Mouse (Mus musculus) kidney, adult 11 months (tissue): ENCODE data around the gene Cdcp1.
A peak's percentile ranks its signal among the peaks of the same experiment; 100 is the strongest.

Experiments
- DNase-seq: peaks from one replicate; pipeline ENCODE4 v3.0.0; 2022

The Cdcp1 gene

GRCm38 (mm10) chr9:123207895-123208294 lies 7.9 kb downstream of the Cdcp1 start:
- no peak for DNase-seq

DNA sequence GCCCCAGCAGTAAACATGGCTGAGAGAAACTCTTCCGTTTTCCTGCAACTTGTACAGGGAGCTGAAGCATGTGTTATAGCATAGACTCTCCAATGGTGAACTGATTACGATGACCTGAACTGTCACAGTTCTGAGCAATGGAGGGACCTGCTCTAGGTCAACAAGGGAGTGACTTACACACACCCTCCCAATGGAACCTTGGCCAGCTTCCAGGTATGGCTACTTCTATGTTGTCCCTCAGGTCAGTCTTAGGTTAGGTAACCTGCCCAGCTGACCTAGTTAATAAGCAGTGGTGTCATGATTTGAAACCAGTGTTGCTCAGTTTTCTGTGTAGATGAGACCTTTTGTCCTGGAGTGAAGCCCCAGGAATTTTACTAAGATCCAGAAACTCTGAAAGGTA lies 8.9 kb downstream of the Cdcp1 start:
- peak; percentile 79 for DNase-seq

GRCm38 (mm10) chr9:123206526-123206925 lies 9.3 kb downstream of the Cdcp1 start:
- peak; percentile 66 for DNase-seq

GRCm38 (mm10) chr9:123200116-123200515 lies 15.7 kb downstream of the Cdcp1 start:
- DNase-seq: peak; percentile 45

GRCm38 (mm10) chr9:123188271-123188670 lies 27.6 kb downstream of the Cdcp1 start:
- no peak for DNase-seq

DNA sequence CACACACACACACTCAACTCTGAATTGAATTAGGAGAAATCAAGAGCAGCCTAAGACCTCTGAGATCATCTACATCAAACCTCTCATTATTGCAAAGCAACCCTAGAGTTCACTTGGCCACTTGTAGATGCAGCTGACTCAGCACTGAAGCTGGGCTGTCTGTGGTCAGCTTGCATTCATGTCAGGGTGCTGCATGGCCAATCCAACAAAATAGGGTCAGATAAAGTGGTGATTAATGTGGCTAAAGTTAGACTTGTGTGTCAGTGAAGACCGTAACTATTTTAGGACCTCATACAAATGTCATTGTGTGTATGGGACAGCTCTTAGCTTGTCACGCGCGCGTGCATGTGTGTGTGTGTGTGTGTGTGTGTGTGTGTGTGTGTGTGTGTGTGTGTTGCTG lies 28.2 kb downstream of the Cdcp1 start:
- no peak for DNase-seq

- no peak for DNase-seq
These were observed 29.7 kb downstream of the Cdcp1 start for GRCm38 (mm10) chr9:123186151-123186550.

DNA sequence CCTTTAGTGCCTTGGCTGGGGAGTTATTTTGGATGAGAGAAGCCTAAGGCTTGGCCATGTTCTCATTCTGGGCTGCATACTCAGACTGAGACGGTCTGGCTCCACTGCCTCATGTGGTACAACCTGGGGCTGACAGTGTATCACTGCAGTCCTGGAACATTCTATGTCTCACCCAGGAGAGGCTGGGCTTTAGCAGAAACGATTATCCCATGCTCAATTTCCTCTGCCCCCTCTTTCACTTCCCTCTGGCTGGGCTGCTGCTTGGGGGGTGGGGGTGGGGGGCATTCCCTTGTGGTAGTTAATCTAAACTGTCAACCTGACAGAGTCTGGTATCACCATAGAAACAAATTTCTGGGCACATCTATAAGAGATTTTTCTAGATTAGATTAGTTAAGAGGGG lies 30.3 kb downstream of the Cdcp1 start:
- no peak for DNase-seq

DNA sequence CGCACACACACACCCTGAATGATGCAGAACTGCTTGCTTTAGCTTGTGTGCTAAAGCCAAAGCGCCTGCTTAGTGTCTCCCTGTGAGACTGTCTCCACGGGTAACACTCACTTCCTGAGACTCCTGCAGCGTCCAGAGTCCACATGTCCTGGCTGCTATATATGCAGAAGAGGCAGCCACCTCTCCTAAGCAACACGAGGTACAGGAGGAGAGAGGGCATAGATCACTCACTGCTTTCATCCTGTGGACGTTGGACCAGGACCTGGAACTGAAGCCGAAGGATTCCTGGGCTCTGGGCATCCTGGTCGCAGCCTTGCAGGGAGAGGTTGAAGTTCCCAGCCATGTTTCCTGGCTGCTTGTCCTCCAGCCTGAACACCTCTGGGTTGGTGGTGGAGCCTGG lies 32.6 kb downstream of the Cdcp1 start:
- peak; percentile 87 for DNase-seq

DNA sequence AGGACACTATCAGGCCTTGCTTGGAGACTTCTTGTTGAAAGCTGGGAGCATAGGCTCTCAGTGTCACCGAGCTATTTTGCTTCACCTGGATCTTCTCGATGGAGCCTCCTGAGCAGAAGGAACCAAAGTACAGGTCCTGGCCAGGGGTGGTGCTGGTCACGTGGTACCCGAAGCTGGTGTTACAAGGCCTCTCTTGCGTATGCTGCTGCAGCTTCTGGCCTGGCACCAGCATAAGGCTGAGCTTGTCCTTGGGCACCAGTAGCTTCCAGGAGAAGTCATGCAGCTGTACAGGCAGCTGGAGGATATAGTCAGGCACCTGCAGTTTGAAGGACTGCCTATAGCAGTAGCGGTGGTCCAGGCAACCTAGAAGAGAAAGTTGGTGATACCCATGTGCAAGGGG lies 35.8 kb downstream of the Cdcp1 start:
- DNase-seq: peak; percentile 66

GRCm38 (mm10) chr9:123177380-123178048 lies 38.3 kb downstream of the Cdcp1 start:
- no peak for DNase-seq

DNA sequence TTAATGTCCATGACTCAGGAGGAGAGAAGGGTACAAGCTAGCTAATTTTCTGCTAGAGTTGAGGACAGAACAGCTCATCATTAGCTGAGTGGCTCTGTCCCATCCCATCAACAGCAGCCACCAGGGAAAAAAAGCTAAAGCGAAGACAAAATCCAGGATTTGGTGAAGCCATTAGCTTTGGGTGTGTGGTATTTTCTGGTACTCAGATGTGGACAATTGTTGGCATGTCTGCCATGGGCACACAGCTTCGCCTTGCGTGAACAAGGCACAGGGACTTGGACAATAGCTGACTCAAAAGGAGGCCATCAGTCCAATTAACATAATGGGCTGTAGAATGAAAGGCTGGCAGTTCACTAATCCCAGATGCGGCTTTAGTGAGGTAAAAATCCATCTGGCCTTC lies 41.5 kb downstream of the Cdcp1 start:
- no peak for DNase-seq

DNA sequence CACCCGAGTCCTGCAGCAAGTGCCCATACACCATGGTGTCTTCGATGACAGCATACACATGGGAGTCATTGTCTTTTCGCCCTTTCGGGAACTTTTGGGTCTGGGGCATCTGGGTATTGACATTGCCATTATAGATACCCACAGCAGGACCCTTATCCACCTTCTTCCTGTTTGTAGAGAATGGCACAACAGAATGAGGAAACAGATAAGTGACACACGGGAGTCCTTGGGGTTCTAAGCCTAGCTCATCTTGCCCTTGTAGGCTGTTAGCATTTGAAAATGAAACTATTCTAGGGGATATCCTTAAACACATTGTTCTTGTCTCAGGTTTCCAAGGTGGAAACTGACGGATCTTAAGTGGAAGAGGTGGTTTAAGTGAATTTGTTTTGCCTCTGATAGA lies 42.1 kb downstream of the Cdcp1 start:
- DNase-seq: no peak

- DNase-seq: peak; percentile 50
These were observed 49.9 kb downstream of the Cdcp1 start for GRCm38 (mm10) chr9:123165781-123166443.

DNA sequence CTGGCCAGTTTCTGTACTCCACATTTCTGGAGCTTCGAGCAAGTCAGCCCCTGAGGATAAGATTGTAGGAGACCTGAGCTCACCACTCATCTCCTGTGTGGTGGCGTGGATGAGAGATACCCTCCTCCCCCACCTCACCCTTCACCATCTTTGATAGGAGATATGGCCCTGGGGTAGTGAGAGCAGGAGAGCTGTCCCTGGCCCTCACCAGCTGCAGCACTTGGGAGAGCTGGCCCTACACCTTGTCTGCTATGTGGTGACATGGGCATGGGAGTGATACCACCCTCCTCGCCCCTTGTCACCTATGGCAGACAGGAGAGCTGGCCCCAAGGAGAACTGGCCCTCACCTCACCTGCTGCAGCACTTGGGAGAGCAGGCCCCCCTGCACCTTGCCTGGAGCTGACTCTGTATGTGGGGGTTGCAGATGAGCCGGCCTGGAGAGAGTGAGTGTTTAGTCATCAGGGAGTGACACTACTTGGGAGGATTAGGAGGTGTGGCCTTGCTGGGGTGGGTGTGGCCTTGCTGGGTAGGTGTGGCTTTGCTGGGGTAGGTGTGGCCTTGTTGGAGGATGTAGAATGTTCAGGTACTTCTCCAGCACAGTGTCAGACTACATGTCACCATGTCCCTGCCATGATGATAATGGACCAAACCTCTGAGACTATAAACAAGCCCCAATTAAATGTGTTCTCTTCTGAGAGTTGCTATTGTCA lies 52.7 kb downstream of the Cdcp1 start:
- no peak for DNase-seq

DNA sequence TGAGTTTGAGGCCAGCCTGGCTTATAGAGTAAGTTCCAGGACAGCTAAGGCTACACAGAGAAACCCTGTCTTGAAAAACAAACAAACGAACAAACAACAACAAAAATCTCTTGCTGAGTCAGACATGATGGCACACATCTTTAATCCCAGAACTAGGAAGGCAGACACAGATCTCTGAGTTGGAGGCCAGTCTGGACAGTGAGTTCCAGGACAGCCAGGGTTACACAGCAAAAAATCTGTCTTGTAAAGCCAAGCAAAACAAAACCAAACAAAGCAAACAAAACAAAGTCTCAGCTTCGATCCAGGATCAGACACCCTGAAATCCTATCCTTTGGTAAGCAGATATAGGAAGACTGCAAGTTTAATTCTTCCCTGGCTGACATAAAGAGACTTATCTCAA lies 54.0 kb downstream of the Cdcp1 start:
- no peak for DNase-seq

GRCm38 (mm10) chr9:123159330-123159729 lies 56.5 kb downstream of the Cdcp1 start:
- peak; percentile 56 for DNase-seq

DNA sequence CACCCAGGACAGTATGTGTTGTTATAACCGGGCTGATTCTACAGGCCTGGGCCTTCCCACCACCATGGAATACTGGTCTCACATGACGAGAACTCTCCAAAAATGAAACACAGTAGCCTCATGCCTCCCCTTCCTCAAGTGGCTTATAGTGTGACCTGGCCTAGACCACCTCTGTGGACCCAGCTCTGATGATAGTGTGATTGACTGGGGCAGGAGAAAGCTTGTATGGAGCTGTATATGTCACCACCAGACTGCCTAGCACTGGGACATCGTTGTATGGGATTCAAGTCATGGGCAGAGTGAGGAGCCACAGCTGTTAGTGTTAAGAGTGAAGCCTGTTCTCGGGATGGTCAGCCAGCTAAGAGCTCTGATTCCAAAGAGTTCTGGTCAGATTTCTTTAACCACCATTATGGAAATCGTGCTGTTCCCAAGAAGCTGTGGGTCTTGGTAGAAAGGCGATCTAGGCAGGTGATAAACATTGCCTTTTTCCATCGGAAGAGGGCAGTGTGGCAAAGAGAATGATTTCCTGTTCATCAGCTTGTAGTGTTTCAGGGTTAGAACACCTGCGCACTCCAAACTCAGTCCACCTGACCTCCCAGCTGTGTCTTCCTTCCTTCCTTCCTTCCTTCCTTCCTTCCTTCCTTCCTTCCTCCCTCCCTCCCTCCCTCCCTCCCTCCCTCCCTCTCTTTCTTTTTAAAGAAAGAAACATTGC lies 57.6 kb downstream of the Cdcp1 start:
- DNase-seq: no peak

DNA sequence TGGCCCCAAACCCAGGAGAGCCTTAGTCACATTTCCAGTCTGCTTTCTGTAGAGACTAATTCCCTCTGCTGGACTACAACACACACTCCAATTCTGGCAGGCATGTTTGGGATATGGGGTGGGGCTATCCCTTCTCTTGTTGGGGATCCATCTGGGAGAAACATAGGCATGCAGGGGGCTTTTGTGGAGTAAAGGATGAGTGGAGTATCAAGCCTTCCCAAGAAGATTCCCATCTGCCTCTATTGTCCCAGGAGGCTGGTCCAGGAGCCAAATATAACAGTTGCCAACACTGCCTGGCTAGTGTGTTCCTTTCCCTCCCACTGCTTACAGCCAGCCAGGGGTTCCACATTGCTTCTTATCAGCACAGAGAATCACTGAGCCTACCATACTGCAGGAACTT lies 58.1 kb downstream of the Cdcp1 start:
- DNase-seq: no peak

DNA sequence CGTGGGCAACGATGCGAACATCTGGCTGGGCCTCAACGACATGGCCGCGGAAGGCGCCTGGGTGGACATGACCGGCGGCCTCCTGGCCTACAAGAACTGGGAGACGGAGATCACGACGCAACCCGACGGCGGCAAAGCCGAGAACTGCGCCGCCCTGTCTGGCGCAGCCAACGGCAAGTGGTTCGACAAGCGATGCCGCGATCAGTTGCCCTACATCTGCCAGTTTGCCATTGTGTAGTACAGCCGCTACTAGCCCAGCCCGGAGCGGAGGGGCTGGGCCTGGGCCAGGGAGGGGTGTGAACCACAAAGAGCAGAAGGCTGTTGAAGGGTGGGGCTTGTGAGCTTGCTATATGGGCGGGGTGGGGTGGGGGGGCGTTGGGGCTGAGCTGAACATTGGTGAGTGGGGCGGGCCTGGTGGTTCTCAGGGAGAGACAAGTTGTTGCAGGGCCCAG lies 58.9 kb downstream of the Cdcp1 start:
- DNase-seq: peak; percentile 45

DNA sequence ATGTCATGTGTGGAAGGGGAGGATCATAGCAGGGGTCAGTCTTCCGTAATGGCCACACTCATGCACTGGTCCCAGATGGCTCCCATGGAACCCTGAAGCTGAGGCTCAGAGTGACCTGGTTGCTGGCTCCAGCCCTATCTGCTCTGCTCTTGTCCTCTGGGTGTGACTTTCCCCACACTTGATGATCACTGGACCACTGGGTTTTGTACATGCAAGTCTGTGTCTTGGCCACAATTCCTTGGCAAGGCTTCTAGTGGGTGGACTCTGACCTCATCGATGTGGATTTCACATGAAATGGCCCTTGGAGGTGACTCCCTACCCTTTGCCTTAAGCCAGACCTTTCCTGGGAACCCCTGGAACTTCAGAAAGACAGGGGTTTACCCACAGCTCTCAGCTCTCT lies 62.7 kb downstream of the Cdcp1 start:
- DNase-seq: no peak

- no peak for DNase-seq
These were observed 63.8 kb downstream of the Cdcp1 start for GRCm38 (mm10) chr9:123152026-123152425.

- no peak for DNase-seq
These were observed 64.3 kb downstream of the Cdcp1 start for GRCm38 (mm10) chr9:123151561-123151960.
